Mouse (Mus musculus) E14TG2a.4 (cell line): ENCODE measurements around the gene Wdr61.

Experiments used
- H3K27me3 ChIP-seq: 2 replicates; pipeline ENCODE4 v1.6.1; 2014; ENCODE audit warnings: low read length, control low read depth; ENCODE audit not compliant: insufficient read depth
- H3K36me3 ChIP-seq: 2 replicates; pipeline ENCODE4 v1.6.1; 2014; ENCODE audit warnings: low read length, control low read depth; ENCODE audit not compliant: insufficient read depth
- H3K4me1 ChIP-seq: replicated peaks from 2 replicates; pipeline ENCODE4 v1.6.1; 2014; ENCODE audit warnings: low read depth, low read length, control low read depth
- H3K4me3 ChIP-seq: replicated peaks from 2 replicates; pipeline ENCODE4 v1.5.1; 2014; ENCODE audit warnings: mild to moderate bottlenecking, low read length
- H3K9me3 ChIP-seq: 2 replicates; pipeline ENCODE4 v1.6.1; 2014; ENCODE audit warnings: low read length, control low read depth
- CTCF ChIP-seq: conservative IDR thresholded peaks from 2 replicates; pipeline ENCODE4 v1.5.1; 2014; ENCODE audit warnings: low read length
- NANOG ChIP-seq: IDR thresholded peaks from 2 replicates; pipeline ENCODE4 v1.6.1; 2014; ENCODE audit warnings: borderline replicate concordance, low read length, mixed read lengths
- POU5F1 ChIP-seq: IDR thresholded peaks from 2 replicates; pipeline ENCODE4 v1.6.1; 2014; ENCODE audit warnings: low read length, borderline replicate concordance

Wdr61 gene

GRCm38 (mm10) chr9:54673887-54674286, 60.4 kb downstream of the Wdr61 start:
- TF ChIP-seq NANOG (no peak), POU5F1 (no peak), CTCF (no peak)
- no peak overlapping the region for H3K4me3 ChIP-seq
- H3K9me3 ChIP-seq = no peaks in the 10 kb centered on the region
- H3K4me1 ChIP-seq = no peaks in the 10 kb centered on the region; the same call in 1 of the 2 replicates
- H3K27me3 ChIP-seq = peaks cover 10% of the 10 kb centered on the region
- no peaks in the 10 kb centered on the region for H3K36me3 ChIP-seq

DNA sequence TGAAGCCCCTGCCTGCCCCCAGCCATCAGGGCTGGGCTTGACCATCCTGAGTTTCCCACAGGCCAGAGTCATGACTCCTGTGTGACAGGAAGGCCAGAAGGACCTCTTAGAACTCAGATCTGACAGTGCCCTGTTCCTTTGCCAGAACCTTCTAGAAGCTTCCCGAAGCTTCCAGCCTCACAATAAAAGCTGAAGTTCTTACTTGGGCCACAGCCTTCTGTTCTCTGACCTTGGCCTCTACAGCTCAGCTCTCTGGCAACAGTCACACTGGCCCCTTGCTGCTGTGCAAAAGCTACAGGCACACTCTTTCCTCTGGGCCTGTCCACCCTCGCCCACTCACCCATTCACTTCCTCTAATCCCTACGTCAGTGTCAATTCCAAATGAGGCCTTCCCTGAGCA, 62.4 kb downstream of the Wdr61 start:
- Histone ChIP-seq H3K4me1 (no peaks in the 10 kb centered on the region; the same call in 1 of the 2 replicates), H3K36me3 (no peaks in the 10 kb centered on the region), H3K4me3 (no peak overlapping the region), H3K27me3 (peaks cover 2% of the 10 kb centered on the region; the same call in 1 of the 2 replicates), H3K9me3 (no peaks in the 10 kb centered on the region)
- TF ChIP-seq CTCF (no peak), POU5F1 (no peak), NANOG (no peak)

GRCm38 (mm10) chr9:54668455-54668854, 65.9 kb downstream of the Wdr61 start:
- no peaks in the 10 kb centered on the region for H3K9me3 ChIP-seq
- TF ChIP-seq CTCF = no peak
- TF ChIP-seq NANOG = no peak
- no peak for TF ChIP-seq POU5F1
- no peaks in the 10 kb centered on the region for H3K4me1 ChIP-seq
- H3K4me3 ChIP-seq = no peak overlapping the region
- no peaks in the 10 kb centered on the region for H3K27me3 ChIP-seq
- H3K36me3 ChIP-seq = no peaks in the 10 kb centered on the region

- TF ChIP-seq POU5F1 (no peak), NANOG (no peak), CTCF (peak; percentile 23; the same call in 1 of the 2 replicates)
- H3K4me3 ChIP-seq = no peak overlapping the region
- no peaks in the 10 kb centered on the region for H3K36me3 ChIP-seq
- H3K9me3 ChIP-seq = no peaks in the 10 kb centered on the region
- H3K4me1 ChIP-seq = peaks cover 10% of the 10 kb centered on the region
- H3K27me3 ChIP-seq = 0 out of 2 replicates have a peak, but pooled peaks cover 6% of the 10 kb centered on the region
These were observed 68.2 kb downstream of the Wdr61 start for GRCm38 (mm10) chr9:54666116-54666515.
